Mouse (Mus musculus) midbrain, embryonic 11.5 days (tissue): Measurements from ENCODE around the gene Slc25a13. TPM values are rescaled to one million over a fixed set of nuclear protein-coding genes. Genes with fewer than 3 reads are reported as not detected.

Experiments used
- ATAC-seq: fragments of 200-750 bp; cut with Nextera tagmentation; 2 replicates; pipeline ENCODE4 v1.8.0; 2017; ENCODE audit warnings: moderate TSS enrichment, moderate library complexity; ENCODE audit not compliant: low FRiP score
- DNase-seq: peaks from one replicate; pipeline ENCODE4 v3.0.0; 2015; ENCODE audit warnings: low spot score; ENCODE audit errors: missing footprints
- H3K27ac ChIP-seq: fragments of 300-500 bp; sonication (generic); 2 replicates; pipeline ENCODE4 v1.5.1; 2014; ENCODE audit warnings: low read depth, low read length
- H3K27me3 ChIP-seq: fragments of 300-500 bp; sonication (generic); 2 replicates; pipeline ENCODE4 v1.6.1; 2014; ENCODE audit warnings: mild to moderate bottlenecking, low read length, moderate library complexity, mixed read lengths; ENCODE audit not compliant: control insufficient read depth, insufficient read depth
- H3K36me3 ChIP-seq: fragments of 300-500 bp; sonication (generic); 2 replicates; pipeline ENCODE4 v1.6.1; 2014; ENCODE audit warnings: mild to moderate bottlenecking, low read length, moderate library complexity, mixed read lengths; ENCODE audit not compliant: control insufficient read depth, insufficient read depth
- H3K4me1 ChIP-seq: fragments of 300-500 bp; sonication (generic); 2 replicates; pipeline ENCODE4 v1.6.1; 2014; ENCODE audit warnings: low read length; ENCODE audit not compliant: control insufficient read depth, insufficient read depth
- H3K4me2 ChIP-seq: fragments of 300-500 bp; sonication (generic); 2 replicates; pipeline ENCODE4 v1.6.1; 2014; ENCODE audit warnings: mild to moderate bottlenecking, moderate library complexity
- H3K4me3 ChIP-seq: fragments of 300-500 bp; sonication (generic); 2 replicates; pipeline ENCODE4 v1.5.1; 2014; ENCODE audit warnings: low read depth, low read length
- H3K9ac ChIP-seq: fragments of 300-500 bp; sonication (generic); 2 replicates; pipeline ENCODE4 v1.6.1; 2014; ENCODE audit warnings: low read length
- H3K9me3 ChIP-seq: fragments of 300-500 bp; sonication (generic); 2 replicates; pipeline ENCODE4 v1.6.1; 2016; ENCODE audit warnings: low read length; ENCODE audit not compliant: control insufficient read depth
- WGBS: fragments of 180-500 bp; shearing (Covaris S2); extraction: QIAGEN DNeasy Blood & Tissue Kit; methylation state at CpG from one replicate; pipeline ENCODE4 v1.1.7; 2014; 5-methylcytosine and 5-hydroxymethylcytosine counted together
- polyA plus RNA-seq: library from polyadenylated mRNA; unstranded; fragments of >200 nt; fragmentation: Nextera tagmentation; extraction: Ambion mirVana; gene quantifications from 2 replicates; pipeline ENCODE4 v1.2.1, GENCODE M21; 2014

Gene Slc25a13
- polyA plus RNA-seq, result 34.7 and 42.7 TPM in 2 replicates

DNA sequence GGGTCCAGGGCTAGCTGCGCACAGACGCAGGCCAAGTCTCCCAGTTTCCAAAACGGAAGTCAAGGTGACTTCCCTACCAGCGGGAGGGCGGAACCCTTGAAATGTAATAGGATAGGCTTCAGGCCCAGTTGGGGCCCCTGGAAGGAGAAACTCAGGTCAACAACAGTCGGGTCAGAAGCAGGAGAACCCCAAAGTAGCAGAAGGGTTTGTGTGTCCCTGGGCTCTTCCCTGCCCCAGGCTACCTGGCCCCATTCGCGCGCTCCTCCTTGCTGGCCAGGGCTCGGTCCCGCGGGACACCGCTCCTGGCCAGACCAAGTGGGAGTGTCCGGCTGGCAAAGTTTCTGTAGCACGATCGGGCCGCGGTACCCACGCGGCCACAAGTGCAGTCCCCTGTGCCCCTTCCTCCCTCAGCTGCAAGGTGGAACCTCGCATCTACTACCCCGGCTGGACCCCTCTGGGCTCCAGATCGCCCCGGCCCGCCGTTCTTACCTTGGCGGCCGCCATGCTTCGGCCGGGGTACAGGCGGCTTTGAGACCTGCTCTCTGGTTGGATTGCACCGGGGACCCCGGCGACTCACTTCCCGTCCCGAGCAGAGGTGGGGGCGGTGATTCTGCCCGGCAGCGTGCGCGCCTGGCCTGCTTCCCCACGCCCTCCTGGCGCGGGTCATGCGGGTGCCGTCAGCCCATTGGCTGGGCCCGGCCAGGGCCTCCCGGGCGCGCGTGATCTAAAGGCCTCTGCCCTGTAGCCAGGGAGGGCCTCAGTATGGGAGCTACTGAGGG, at the start of gene Slc25a13:
Gene Slc25a13, minus strand, starts transcription at position 667 of the 779 bp plus-strand sequence.
- Histone ChIP-seq H3K27ac (no peak within 1 kb of the TSS; the same call in 1 of the 2 replicates), H3K9me3 (no peaks in the 10 kb centered on the region), H3K36me3 (no peaks in the 10 kb centered on the region), H3K4me3 (peak within 1 kb of the TSS; percentile 69), H3K4me2 (peak within 1 kb of the TSS; percentile 66), H3K27me3 (no peaks in the 10 kb centered on the region), H3K4me1 (peaks cover 10% of the 10 kb centered on the region; the same call in 1 of the 2 replicates), H3K9ac (peak within 1 kb of the TSS; percentile 80)
- ATAC-seq (peak; percentile 100), DNase-seq (peak; percentile 97)
- WGBS, result under 1% methylated on average over 51 of the region's 51 CpGs

GRCm38 (mm10) chr6:6265761-6266160, 48.8 kb upstream of the Slc25a13 start:
- no peaks in the 10 kb centered on the region for H3K9me3 ChIP-seq
- H3K27me3 ChIP-seq, result no peaks in the 10 kb centered on the region
- no peaks in the 10 kb centered on the region for H3K4me1 ChIP-seq
- 89% methylated on average over 7 of the region's 7 CpGs for WGBS
- ATAC-seq (no peak), DNase-seq (no peak)
- no peak overlapping the region for H3K9ac ChIP-seq
- H3K4me3 ChIP-seq, result no peak overlapping the region
- H3K27ac ChIP-seq, result no peak overlapping the region
- H3K36me3 ChIP-seq, result no peaks in the 10 kb centered on the region
- no peak overlapping the region for H3K4me2 ChIP-seq

- Histone ChIP-seq H3K27ac (no peak overlapping the region), H3K27me3 (no peaks in the 10 kb centered on the region), H3K4me1 (no peaks in the 10 kb centered on the region), H3K9ac (no peak overlapping the region), H3K9me3 (no peaks in the 10 kb centered on the region), H3K36me3 (no peaks in the 10 kb centered on the region), H3K4me2 (no peak overlapping the region), H3K4me3 (no peak overlapping the region)
- WGBS, result 90% methylated on average over 4 of the region's 4 CpGs
- DNase-seq (no peak), ATAC-seq (no peak)
Observed at GRCm38 (mm10) chr6:6263293-6263911, 46.4 kb upstream of the Slc25a13 start.

- Histone ChIP-seq H3K9ac (no peak overlapping the region), H3K9me3 (no peaks in the 10 kb centered on the region), H3K27ac (no peak overlapping the region), H3K27me3 (no peaks in the 10 kb centered on the region), H3K4me3 (no peak overlapping the region), H3K36me3 (no peaks in the 10 kb centered on the region), H3K4me1 (no peaks in the 10 kb centered on the region), H3K4me2 (no peak overlapping the region)
- ATAC-seq (no peak), DNase-seq (no peak)
- WGBS, result 58% methylated on average over 4 of the region's 4 CpGs
Observed at GRCm38 (mm10) chr6:6260917-6261316, 43.9 kb upstream of the Slc25a13 start.

GRCm38 (mm10) chr6:6248500-6248899, 31.5 kb upstream of the Slc25a13 start:
- Histone ChIP-seq H3K36me3 (no peaks in the 10 kb centered on the region), H3K4me3 (no peak overlapping the region), H3K9me3 (no peaks in the 10 kb centered on the region), H3K27ac (no peak overlapping the region), H3K4me1 (no peaks in the 10 kb centered on the region), H3K27me3 (no peaks in the 10 kb centered on the region), H3K4me2 (no peak overlapping the region), H3K9ac (no peak overlapping the region)
- 66% methylated on average over 7 of the region's 7 CpGs for WGBS
- no peak for ATAC-seq
- no peak for DNase-seq

GRCm38 (mm10) chr6:6243828-6244227, 26.9 kb upstream of the Slc25a13 start:
- H3K36me3 ChIP-seq, result no peaks in the 10 kb centered on the region
- DNase-seq, result no peak
- no peaks in the 10 kb centered on the region for H3K9me3 ChIP-seq
- H3K4me3 ChIP-seq, result no peak overlapping the region
- no peak for ATAC-seq
- no peak overlapping the region for H3K4me2 ChIP-seq
- no peaks in the 10 kb centered on the region for H3K4me1 ChIP-seq
- H3K27me3 ChIP-seq, result no peaks in the 10 kb centered on the region
- no peak overlapping the region for H3K27ac ChIP-seq
- no peak overlapping the region for H3K9ac ChIP-seq
- whole genome bisulfite sequencing, result 90% methylated on average over 1 of the region's 1 CpGs

GRCm38 (mm10) chr6:6242114-6242513, 25.1 kb upstream of the Slc25a13 start:
- DNase-seq (no peak), ATAC-seq (no peak)
- H3K4me3 ChIP-seq, result no peak overlapping the region
- WGBS, result 84% methylated on average over 7 of the region's 7 CpGs
- no peaks in the 10 kb centered on the region for H3K36me3 ChIP-seq
- no peak overlapping the region for H3K27ac ChIP-seq
- no peaks in the 10 kb centered on the region for H3K4me1 ChIP-seq
- H3K9ac ChIP-seq, result no peak overlapping the region
- no peaks in the 10 kb centered on the region for H3K27me3 ChIP-seq
- no peak overlapping the region for H3K4me2 ChIP-seq
- no peaks in the 10 kb centered on the region for H3K9me3 ChIP-seq

DNA sequence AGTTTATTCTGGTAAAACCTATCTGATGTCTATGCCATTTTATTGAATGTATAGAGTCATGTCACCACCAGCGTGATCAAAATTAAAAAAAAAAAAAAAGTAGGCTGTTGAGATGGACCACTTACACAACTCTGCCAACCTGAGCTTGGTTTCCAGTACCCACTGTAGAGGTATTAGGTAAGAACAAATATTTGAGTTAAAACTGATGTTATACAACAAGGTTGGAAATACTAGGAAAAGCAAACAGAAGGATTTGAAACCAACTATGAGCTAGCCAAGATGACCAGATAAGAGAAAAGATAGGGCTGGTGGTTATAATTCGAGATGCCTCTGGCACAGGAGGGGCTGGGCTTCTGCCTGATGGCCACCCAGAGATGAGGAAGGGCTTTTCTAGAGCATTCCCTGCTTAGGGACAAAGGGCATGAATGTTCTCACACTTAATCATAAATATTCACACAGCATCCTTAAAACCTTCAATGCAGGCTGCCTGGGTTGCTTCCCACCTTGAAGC, 19.9 kb upstream of the Slc25a13 start:
- no peak for DNase-seq
- Histone ChIP-seq H3K27ac (no peak overlapping the region), H3K36me3 (no peaks in the 10 kb centered on the region), H3K27me3 (no peaks in the 10 kb centered on the region), H3K4me3 (no peak overlapping the region), H3K4me1 (no peaks in the 10 kb centered on the region), H3K9ac (no peak overlapping the region), H3K9me3 (no peaks in the 10 kb centered on the region), H3K4me2 (no peak overlapping the region)
- ATAC-seq, result no peak
- WGBS, result 93% methylated on average over 2 of the region's 2 CpGs

GRCm38 (mm10) chr6:6230262-6230661, 13.3 kb upstream of the Slc25a13 start:
- no peaks in the 10 kb centered on the region for H3K36me3 ChIP-seq
- no peaks in the 10 kb centered on the region for H3K9me3 ChIP-seq
- H3K27me3 ChIP-seq, result no peaks in the 10 kb centered on the region
- no peak overlapping the region for H3K27ac ChIP-seq
- H3K9ac ChIP-seq, result no peak overlapping the region
- H3K4me1 ChIP-seq, result no peaks in the 10 kb centered on the region
- 94% methylated on average over 2 of the region's 2 CpGs for whole genome bisulfite sequencing
- ATAC-seq (no peak), DNase-seq (no peak)
- no peak overlapping the region for H3K4me2 ChIP-seq
- H3K4me3 ChIP-seq, result no peak overlapping the region
